Mouse (Mus musculus) cerebellum, adult 2 months (tissue): ENCODE results near the gene Kera.

Source experiments
- CTCF ChIP-seq: fragments of 200-500 bp; IDR thresholded peaks from 2 replicates; pipeline ENCODE4 v1.5.1; 2011; ENCODE audit warnings: low read depth, mild to moderate bottlenecking, control low read depth, low read length, moderate library complexity, borderline replicate concordance; ENCODE audit not compliant: insufficient read depth
- POLR2A ChIP-seq: fragments of 200-500 bp; IDR thresholded peaks from 2 replicates; pipeline ENCODE4 v1.6.1; 2011; ENCODE audit warnings: low read length, control low read depth, borderline replicate concordance; ENCODE audit not compliant: insufficient read depth

GRCm38 (mm10) chr10:97659489-97659888, 52.8 kb downstream of the Kera start:
- no peak for TF ChIP-seq CTCF
- TF ChIP-seq POLR2A: no peak
